Mouse (Mus musculus): ENCODE data around the gene Magi1.

Gene Magi1

DNA sequence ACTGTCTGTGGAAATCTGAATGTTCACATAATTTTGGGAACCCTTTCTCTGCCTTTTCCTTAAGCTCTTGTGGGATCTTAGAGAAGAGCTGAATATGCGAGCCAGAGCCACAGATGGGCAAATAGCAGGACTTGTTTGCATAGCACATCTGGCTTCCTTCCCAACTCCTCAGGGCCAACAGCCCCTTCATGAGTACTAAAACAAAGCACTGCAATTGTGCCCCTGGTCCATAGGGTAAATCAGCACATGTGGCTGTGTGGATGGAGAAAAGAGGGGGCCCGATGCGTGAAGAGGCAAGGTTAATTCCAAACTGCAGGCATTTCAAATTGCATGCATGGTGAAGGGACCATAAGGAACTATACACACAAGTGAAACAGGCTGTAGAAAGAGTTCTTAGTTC is 180.1 kb downstream of the Magi1 start:
- no peak for DNase-seq

DNA sequence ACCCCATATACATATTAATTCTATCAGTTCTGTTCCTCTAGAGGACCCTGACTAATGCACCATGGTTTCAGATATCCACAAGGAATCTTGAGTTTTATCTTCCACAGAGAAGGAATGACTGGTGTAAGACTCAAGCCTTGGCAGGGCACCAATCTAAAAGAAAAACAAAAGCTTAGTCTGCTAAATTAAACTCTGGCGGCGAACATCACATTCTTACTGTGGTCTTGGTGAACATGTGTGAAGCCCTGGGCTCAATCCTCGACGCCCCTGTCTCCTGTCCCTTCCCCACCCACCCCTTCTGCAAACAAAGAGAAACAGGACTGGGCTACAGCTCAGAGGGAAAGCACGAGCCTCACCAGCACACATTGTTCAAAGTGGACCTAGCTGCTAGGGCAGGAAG is 182.5 kb downstream of the Magi1 start:
- DNase-seq: no peak

DNA sequence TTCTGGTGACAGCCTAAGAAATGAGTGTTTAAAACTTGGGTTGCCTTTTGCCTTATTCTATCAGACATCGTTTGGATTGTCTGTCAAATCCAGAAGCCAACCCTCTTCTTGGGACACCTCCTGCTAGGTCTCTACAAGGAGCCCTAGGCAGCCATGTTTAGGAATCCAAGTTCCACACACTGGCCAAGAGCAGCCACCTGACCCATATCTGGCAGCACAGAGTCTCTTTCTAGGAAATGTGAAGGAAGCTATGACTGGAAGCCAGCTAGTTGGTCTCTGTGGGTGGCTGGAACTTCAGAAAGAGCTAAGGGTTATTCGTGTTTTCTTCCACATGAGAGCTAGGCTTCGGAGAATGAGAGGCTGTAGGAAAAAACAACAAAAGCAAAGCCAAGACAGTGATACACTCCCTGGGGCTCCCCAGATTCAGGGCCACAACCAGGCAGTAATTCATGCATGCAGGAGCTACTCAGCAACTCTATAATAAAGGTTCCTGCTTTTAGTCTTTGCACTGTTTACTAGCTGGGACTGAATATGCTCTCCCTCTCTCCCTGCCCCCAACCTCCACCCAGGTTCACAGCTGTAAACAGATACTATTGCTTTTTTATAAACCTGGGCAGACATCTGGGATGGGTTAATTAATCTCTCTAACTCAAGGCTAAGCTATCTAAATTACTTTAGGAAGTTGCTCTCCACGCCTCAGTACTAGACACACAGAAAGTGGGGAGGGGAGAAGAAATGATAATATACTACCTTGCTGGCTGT is 188.6 kb downstream of the Magi1 start:
- DNase-seq: no peak

DNA sequence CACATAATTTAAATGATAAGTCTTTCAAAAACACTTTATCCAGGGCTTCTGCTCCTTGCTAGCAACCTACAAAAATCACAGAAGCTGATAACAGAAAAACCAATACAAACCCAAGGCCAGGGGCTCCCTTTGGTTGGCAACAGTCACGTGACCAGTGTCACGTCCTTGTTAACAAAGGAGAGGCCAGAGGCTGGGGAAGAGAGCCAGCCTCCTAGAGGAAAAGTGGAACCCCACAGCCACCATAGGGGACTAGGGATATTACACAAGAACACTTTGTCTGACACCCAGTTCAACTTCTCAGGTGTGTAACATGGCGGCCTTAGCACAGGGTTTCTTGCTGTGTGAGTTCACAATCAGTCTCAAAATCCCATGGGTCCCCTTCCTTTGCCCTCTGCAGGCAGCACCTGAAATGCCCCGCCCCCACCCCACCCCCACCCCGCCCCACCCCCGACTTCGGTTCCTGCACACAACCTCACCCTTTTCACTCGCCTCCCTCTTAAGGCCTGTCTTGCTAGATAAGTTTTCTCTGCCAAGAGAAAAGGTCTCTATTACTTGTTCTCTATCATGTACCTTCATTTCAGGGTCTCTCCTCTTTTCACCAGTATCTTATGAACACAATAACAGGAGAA is 190.6 kb downstream of the Magi1 start:
- DNase-seq: no peak

DNA sequence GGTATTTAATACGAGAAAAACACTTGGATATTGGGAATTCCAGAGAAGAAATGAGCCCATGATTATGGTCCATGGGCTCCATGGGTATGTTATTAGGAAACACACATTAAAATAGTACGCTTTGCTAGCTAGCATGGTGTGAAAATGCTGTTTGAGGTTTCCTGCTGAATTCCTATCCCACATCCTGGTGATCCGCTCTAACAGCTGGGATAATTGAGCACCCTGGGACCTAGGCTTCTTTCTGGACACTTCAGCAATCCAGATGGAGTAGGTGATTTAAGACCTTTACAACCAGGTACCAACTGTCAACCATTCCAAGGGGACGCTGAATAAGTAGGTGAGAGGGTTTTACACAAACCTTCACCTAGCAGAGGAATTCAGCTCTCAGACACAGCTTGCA is 191.2 kb downstream of the Magi1 start:
- no peak for DNase-seq

DNA sequence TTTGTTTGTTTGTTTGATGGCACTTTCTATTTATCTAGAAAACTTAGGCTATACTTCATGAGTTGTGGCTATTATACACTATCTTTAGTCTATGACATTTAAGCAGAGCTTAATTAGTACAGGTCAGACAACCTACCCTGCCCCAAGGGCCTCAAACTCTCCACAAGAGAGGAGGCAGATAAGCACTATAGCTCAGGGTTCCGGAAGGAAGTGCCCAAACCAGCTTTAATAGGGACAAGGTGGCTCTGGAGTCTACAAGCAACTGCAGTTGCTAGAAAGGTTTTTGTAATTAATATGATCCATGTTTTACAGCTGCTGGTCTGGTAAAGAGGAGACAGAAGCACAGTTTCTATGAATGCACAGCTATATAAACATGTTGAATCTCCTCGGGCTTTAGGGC is 196.9 kb downstream of the Magi1 start:
- DNase-seq: no peak

DNA sequence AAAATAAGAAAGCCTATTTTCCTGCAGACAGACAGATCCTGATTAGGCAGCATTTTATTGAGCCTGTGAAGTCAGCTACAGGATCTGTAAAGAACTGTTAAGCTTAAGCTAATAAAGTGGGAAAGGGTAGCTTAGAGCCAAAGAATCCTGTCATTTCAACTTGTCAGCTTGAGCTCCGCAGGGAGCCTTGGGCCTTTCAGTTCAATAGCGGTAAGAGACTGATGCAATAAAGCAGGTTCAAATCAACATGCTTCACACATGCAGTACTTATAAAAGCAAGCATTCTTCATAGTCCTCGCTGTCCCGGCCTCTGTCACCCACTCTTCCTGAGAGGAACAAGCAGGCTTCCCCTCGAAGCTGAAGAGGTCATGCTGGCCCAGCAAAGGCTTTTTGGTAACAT is 199.0 kb downstream of the Magi1 start:
- no peak for DNase-seq

DNA sequence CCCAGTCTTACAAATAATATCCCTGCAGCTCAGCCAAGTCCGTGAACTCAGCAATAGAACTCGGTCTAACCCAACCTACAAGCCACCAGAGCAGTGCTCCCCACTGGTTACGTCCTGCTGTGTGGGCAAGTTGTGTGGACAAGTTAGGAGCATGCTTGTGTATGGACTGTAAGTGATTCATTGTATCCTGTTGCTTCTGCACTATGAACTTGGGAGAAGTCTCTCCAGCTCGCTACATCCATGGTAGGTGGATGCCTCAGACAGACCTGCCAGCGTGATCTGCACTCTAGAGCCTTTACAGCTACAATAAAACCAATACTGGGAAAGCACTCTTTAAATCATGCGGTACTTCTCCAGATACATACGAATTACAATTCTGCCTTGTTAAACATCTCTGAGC is 200.3 kb downstream of the Magi1 start:
- DNase-seq: no peak

DNA sequence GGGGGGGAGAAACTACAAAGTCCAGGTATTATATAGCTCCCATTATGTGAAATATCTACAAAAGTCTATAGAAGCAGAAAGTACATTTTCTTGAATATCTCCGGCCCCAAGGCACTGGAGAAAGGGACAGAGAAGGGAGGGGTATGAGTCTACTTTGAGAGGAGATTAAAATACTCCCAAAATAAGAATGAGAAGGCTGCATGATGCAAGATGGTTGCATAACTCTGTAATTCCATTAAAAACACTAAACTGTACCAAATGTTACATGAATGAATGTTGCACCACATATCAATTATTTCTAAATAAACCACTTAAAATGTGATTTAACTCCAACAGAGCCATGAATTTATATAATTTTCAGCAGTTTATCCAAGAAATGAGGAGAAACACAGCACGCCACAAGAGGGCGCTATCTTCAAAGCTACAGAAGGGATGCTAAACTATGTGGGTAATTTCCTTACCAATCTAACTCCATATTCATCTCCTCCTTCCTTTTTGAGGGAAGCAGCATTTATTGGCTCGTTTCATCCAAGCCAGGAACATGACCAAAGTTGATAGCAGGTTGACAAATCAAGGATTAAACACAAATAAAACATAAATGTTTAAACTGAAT is 202.7 kb downstream of the Magi1 start:
- DNase-seq: peak; percentile 72

DNA sequence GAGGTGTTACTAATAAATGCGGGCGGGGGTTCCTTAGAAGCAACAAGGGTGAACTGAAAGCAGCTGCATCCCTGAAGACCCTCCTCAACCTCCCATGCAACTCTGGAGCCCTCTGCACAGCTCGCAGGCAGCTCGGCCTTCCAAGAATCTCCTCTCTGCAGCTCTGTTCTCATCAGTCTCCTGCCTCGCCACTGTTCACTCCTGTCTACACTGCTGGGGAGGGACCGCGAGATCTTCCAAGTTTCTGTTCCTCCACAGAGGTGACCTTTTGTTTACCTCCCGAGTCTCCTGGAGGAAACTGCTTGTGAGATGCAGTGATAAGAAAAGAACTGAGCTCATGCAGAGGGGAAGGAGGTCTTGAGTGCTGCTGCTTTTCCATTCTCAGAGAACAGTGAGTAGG is 204.8 kb downstream of the Magi1 start:
- peak; percentile 15 for DNase-seq

DNA sequence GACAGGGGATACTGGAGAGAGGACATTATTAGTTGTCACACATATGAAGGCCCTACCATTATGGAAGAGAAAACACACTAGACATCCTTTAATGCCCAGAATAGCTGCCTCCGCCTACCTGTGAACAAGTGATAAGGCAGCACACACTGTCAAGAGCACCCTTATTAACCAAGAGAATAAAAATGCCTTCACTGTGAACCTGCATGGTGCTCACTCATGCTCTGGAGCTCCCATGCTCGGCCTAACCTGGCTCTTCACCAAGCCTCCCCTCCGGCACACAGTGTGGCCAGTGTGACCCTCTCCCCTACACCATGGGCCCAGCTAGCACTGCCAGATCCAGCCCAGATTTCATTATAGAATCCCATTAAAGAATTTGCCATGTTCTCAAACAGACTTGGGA is 206.7 kb downstream of the Magi1 start:
- no peak for DNase-seq

DNA sequence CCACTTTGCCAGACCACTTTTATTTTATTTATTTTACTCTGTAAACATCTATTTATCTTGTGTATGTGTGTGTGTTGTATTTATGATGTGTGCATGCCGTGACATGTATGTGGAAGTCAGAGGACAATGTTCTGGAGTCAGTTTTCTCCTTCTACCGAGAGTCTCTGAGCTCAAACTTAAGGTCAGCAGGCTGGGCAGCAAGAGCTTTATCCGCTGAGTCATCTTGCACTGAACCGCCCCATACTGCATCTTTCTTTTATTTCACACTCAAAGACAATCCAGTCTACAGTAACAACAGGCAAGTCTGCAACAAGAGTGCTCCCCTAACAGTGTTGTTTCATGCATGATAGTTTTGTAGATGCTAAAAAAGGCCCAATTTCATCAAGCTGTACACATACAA is 207.7 kb downstream of the Magi1 start:
- DNase-seq: no peak

DNA sequence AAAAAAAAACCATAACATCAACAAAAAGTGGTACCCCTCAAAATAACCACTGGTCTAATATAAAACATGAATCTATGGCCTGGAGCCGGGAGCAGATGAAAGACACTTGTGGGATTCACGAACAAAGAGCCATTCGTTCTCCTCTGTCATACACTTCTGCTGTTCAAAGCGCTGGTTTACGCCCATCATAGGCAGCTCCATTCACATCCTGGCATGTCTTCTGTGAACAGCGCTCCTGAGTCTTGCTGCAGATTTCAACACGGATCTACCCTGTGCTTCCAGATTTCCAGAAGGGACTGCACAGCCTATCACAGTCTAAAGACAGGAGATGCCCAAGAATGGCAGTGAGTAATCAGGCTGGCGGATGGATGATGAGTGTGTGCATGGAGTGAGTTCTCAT is 208.5 kb downstream of the Magi1 start:
- no peak for DNase-seq

DNA sequence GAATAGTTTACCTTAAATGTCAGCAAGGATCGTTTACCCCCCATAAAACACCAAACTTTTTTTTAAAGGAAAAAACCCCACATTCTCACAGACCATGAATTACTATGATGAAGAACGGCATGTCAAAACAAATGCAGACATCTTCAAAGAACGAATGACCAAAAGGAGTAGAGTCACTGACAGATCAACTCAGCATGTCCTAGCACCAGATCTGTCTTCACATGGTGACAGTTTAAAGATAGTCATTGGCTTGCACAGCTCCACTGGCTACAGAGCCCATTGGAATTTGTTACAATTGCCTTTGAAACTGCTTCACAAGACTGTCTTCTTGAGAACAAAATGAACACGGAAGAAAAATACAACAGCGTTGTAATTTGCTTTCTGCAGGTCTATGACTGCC is 212.0 kb downstream of the Magi1 start:
- no peak for DNase-seq

DNA sequence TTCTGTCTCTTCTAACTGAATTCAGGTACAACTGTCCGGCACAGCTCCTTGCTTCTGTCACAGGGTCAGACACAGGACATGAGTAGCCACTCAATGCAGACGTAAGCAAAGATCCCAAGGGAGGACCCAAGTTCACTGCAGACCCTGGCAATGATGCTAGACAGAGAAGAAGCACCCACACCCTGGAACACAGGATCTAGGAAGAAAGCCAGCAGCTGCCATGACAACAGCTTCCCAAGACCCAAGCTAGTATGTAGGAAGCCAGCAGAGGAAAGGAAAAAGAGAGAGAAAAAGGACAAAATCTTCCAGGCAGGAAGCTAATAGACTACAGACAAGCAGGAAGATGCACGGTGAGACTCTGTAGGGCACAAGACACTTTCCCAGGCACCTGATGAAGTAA is 213.0 kb downstream of the Magi1 start:
- DNase-seq: no peak

DNA sequence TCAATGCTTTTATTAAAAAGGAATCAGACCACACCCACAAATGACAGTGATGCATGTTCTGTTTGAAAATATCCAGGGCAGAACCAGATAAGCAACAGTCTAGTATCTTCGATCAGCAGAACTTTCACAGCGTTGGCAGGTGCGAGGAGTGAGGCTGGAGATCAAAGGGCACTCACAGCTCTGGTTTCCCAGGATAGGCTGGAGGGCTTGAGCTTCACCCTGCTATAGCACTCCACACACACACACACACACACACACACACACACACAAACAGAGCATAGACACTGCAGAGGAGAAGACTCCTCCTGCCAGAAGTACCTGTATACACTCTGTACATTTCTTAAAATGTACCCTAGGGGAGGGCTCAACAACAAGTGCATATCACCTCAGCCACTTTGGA is 214.3 kb downstream of the Magi1 start:
- DNase-seq: peak; percentile 27

DNA sequence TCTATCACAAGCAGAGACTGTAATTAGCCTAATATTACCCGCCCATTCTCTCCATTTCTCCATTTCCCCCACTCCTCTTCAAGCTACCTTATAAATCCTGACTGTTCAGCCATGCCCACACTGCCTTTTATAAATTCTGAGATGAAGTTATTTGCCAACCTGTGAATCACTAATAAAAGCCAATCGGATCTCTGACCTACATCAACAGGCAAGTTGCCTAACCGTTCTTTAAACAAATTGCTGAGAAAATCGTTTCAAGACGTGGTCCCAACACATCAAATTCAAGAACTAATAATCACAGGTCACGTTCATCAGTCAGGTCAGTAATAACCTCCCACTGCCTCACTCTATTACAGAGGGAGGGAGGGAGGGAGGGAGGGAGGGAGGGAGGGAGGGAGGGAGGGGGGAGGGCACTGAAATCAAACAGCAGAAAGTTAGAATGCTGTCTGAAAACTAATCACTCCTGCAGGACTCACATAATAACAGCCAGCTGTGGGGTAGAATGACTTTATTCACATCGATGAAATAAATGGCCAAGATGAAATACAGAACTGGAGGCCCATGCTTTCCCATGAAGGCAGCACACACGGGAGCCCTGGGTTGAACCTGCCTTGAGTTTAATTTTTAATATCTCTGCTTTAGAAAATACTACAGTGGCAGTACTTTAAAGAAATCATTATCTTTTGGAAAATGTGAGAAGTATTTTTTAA is 215.8 kb downstream of the Magi1 start:
- no peak for DNase-seq

DNA sequence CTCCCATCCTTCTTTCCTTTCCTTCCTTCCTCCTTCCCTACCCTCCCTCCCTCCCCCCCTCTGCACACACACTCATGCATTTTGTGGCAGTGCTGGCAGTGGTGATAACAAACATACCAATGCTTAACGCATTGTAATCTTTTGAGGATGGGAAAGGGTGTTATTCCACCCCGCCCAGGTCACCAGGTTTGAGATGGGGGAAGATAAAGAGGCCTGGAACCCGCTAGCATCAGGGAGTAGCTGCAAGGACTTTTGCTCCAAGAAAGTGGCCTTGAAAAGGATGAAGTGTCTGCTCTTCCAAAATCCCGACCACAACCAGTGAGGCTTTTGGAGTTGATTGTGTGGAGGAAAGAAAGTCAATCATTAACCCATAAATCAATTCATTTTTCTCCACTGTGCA is 218.9 kb downstream of the Magi1 start:
- DNase-seq: no peak

DNA sequence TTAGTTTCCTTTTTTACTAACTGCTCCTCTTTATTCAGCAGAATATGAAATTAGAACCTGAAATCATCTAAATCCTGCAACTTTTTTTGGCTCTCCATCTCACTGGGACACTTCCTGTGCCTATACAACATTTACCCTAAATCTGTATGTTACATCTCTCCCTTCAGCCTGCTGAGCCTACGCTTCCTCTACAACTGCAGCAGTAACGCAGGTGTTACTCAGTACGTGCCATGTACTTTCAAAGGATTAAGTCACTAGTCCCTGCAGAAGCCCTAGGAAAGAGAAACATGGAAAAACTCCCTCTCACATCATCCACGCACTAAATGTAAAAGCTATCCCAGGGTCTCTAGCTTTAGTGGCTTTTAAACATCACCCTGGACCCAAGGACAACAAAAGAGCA is 220.2 kb downstream of the Magi1 start:
- no peak for DNase-seq

DNA sequence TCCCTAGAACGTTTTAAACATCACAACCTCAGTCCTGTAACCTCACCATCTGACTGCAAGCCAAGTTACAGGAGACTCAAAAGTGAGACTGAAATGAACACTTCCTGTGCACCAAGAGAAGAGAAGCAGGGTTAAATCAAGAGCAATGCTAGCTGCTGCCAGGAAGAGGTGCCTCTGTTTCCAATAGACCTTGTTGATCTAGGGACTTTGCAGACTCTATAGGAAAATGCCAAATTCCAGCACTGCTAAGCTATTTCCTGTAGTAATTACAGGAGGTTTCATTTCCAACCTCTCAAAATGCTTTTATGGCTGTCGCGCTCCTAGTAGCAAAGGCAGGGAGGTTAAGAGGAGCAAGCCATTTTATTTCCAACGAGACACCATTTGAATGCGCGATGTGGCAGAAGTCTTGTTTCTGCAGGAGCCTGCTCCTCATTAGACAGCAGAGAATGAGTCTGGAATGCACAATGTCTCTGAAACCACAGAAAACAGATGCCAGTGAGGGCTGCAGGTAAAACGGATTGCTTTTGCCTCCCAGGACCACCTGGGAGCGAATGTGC is 222.2 kb downstream of the Magi1 start:
- DNase-seq: no peak

DNA sequence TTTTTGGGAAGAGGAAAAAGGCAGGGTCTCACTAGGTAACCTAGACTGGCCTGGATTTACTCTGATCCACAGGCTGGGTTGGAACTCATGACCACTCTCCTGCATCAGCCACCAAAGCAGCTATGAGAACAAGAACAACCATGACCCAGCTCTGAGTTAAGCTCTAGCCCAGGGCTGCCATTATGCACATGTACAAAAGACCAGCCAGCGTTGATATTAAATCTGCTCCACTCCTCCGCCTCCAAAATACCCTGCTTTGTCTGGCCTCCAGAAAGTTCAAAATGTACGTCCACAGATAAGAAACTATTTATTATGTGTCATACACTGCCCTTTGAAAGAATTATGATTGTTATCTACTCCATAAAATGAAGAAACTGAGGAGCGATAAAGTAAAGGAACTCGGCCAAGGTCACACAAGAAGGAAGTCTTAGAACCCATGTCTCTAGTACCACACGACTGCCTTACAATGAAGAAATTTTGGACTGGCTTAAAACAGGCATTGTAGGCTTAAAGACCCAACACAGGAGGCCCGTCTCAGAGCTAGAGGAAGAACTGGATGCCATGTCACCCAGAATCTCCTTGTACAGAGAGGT is 223.0 kb downstream of the Magi1 start:
- no peak for DNase-seq

DNA sequence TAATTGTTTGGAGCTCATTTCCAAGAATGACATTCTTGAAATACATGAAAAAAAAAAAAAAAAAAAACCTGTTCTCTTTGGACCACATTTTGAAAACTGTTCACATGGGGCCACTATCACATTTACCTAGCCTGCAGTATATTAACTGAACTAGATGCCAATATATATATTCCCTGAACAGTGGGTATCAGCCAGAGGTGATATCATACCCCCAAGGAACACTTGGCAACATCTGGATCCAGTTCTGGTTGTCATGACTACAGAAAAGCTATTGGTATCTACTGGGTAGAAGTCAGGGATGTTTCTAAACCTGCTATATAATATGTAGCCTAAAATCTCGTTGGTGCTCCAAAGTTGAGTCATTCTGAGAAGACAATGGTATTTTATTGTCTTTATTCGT is 224.6 kb downstream of the Magi1 start:
- no peak for DNase-seq

DNA sequence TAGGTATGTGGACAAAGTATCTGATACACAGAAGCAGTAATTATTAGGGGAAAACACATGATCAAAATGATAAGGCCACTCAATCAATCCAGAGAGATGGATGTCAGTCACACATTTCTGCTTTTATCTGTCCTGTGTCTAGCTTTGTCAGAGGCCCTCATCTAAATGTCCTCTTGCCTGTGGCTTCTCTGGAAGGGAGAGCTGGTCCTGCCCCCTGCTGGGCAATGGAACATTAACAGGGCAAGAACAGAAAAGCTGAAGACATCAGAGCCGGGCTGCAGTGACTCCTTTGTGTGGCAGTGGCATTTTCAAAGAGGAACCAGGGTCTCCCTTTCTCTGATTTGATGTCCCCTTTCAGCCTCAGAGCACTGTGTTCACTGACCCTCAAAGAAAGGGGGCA is 229.8 kb downstream of the Magi1 start:
- peak; percentile 37 for DNase-seq
